Mouse (Mus musculus) hindbrain, postnatal 0 days (tissue): ENCODE results near the gene Fbxl18. TPM values are rescaled to one million over a fixed set of nuclear protein-coding genes. Genes with fewer than 3 reads are reported as not detected.
"Not testable (repeated sequence)": the region's sequence is repeated elsewhere in the genome, so short reads cannot be mapped to it uniquely, and the experiment has no call there.

Experiments
- ATAC-seq: fragments of 200-750 bp; cut with Nextera tagmentation; 2 replicates; pipeline ENCODE4 v1.8.0; 2017; ENCODE audit warnings: mild to moderate bottlenecking, moderate TSS enrichment, moderate library complexity
- DNase-seq: peaks from one replicate; pipeline ENCODE4 v3.0.0-alpha.2; 2015; ENCODE audit warnings: low spot score
- H3K27ac ChIP-seq: fragments of 300-500 bp; sonication (generic); 2 replicates; pipeline ENCODE4 v1.5.1; 2014; ENCODE audit warnings: mild to moderate bottlenecking
- H3K27me3 ChIP-seq: fragments of 300-500 bp; sonication (generic); 2 replicates; pipeline ENCODE4 v1.6.1; 2014; ENCODE audit warnings: low read length, mixed read lengths; ENCODE audit not compliant: insufficient read depth
- H3K36me3 ChIP-seq: fragments of 300-500 bp; sonication (generic); 2 replicates; pipeline ENCODE4 v1.6.1; 2014; ENCODE audit warnings: low read length, mixed read lengths; ENCODE audit not compliant: insufficient read depth
- H3K4me1 ChIP-seq: fragments of 300-500 bp; sonication (generic); 2 replicates; pipeline ENCODE4 v1.6.1; 2014; ENCODE audit warnings: antibody characterized with exemption, low read length, mixed read lengths; ENCODE audit not compliant: insufficient read depth
- H3K4me2 ChIP-seq: fragments of 300-500 bp; sonication (generic); 2 replicates; pipeline ENCODE4 v1.6.1; 2014; ENCODE audit warnings: low read depth, mild to moderate bottlenecking, low read length, moderate library complexity, mixed read lengths
- H3K4me3 ChIP-seq: fragments of 300-500 bp; sonication (generic); 2 replicates; pipeline ENCODE4 v1.5.1; 2014; ENCODE audit warnings: low read length
- H3K9ac ChIP-seq: fragments of 300-500 bp; sonication (generic); replicated peaks from 2 replicates; pipeline ENCODE4 v1.6.1; 2014; ENCODE audit warnings: mild to moderate bottlenecking, low read length, moderate library complexity, mixed read lengths
- H3K9me3 ChIP-seq: fragments of 300-500 bp; sonication (generic); 2 replicates; pipeline ENCODE4 v1.6.1; 2016; ENCODE audit warnings: low read length, mixed read lengths
- CTCF ChIP-seq: IDR thresholded peaks from 2 replicates; pipeline ENCODE4 v1.5.1; 2016; ENCODE audit warnings: antibody characterized with exemption, control low read depth, low read depth
- WGBS: fragments of 180-500 bp; shearing (Covaris S2); extraction: QIAGEN DNeasy Blood & Tissue Kit; methylation state at CpG from one replicate; pipeline ENCODE4 v1.1.7; 2014; 5-methylcytosine and 5-hydroxymethylcytosine counted together
- polyA plus RNA-seq: library from polyadenylated mRNA; unstranded; fragments of >200 nt; fragmentation: Nextera tagmentation; extraction: Ambion mirVana; gene quantifications from 2 replicates; pipeline ENCODE4 v1.2.1, GENCODE M21; 2015
- total RNA-seq: library from RNA; depleted of rRNA; stranded (reverse); fragments of >200 nt; gene quantifications from 2 replicates; pipeline ENCODE4 v1.2.3, GENCODE M21; 2014

The Fbxl18 gene
- total and polyA plus RNA-seq, 2 experiments from 2014 or later, result 31.4 to 68.6 TPM

DNA sequence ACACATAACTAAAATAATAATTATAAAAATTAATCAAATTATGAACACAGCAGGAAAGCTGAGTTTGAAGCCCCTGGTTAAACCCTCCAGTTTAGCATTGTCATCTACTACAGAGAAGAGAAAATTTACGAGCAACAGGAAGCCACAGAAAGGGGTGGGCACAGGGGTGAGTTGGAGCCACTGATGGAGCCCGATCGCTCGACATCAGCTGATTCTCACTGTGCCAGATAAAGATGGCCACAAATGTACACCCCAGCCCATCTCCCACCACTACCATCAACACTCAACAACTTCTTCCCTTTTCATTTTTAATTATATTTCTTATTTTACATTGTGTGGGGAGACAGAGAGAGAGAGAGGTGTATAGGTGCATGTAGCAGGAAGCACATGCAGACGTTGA is 1.5 kb upstream of the Fbxl18 start:
- no peak overlapping the region for H3K27ac ChIP-seq
- H3K4me3 ChIP-seq, result no peak overlapping the region
- no peak for TF ChIP-seq CTCF
- H3K4me1 ChIP-seq, result peaks cover 12% of the 10 kb centered on the region; the same call in 1 of the 2 replicates
- peaks cover 20% of the 10 kb centered on the region for H3K36me3 ChIP-seq
- no peak for DNase-seq
- no peak overlapping the region for H3K9ac ChIP-seq
- no peaks in the 10 kb centered on the region for H3K27me3 ChIP-seq
- no peaks in the 10 kb centered on the region for H3K9me3 ChIP-seq
- no peak overlapping the region for H3K4me2 ChIP-seq
- ATAC-seq, result no peak
- 89% methylated on average over 5 of the region's 5 CpGs for WGBS

DNA sequence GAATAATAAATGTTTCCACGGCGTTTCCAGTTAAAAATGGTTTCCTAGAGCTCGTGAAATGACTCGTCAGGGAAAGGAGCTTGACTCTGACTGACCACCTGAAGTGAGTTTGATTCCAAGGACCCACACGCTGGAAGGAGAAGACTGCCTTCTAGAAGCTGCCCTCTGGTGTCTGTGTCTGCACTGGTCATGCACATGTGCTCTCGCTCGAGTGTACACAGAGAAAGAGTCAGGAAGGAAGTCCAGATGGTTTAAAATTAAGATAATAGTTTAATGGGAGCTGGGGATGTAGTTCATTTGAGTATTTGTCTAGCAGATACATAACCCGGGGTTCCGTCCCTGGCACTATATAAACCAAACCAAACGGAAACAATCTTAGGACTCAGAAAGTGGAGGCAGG is 971 bp upstream of the Fbxl18 start:
- Histone ChIP-seq H3K27me3 (no peaks in the 10 kb centered on the region), H3K27ac (no peak overlapping the region), H3K9ac (no peak overlapping the region), H3K4me3 (no peak overlapping the region), H3K9me3 (no peaks in the 10 kb centered on the region), H3K4me1 (peaks cover 12% of the 10 kb centered on the region; the same call in 1 of the 2 replicates), H3K4me2 (no peak overlapping the region), H3K36me3 (peaks cover 16% of the 10 kb centered on the region; the same call in 1 of the 2 replicates)
- peak; percentile 51 for TF ChIP-seq CTCF
- ATAC-seq (no peak), DNase-seq (no peak)
- 79% methylated on average over 10 of the region's 10 CpGs for WGBS

DNA sequence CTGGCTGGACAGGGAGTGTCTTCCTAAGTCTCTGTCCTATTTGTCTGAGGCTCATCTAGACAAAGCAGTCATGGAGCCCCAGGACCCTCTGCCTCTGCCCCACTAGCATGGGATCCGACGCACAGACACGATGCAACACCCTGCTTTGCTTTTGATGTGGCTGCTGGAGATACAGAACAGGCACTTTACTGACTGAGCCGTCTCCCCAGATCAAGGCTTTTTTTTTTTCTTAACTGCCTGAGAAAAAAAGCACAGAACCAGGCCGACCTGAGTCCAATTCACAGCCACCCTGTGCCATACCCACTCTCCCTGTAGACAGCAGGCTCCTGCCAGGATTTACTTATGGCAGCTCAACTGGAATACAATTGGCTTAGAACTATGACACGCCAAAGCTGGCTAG is 3.8 kb downstream of the Fbxl18 start:
- Histone ChIP-seq H3K27me3 (no peaks in the 10 kb centered on the region), H3K27ac (no peak overlapping the region), H3K36me3 (peaks cover 7% of the 10 kb centered on the region), H3K9me3 (no peaks in the 10 kb centered on the region), H3K4me1 (peaks cover 12% of the 10 kb centered on the region; the same call in 1 of the 2 replicates), H3K4me2 (no peak overlapping the region), H3K4me3 (no peak overlapping the region), H3K9ac (no peak overlapping the region)
- ATAC-seq (no peak), DNase-seq (no peak)
- no peak for TF ChIP-seq CTCF
- 77% methylated on average over 6 of the region's 6 CpGs for WGBS

DNA sequence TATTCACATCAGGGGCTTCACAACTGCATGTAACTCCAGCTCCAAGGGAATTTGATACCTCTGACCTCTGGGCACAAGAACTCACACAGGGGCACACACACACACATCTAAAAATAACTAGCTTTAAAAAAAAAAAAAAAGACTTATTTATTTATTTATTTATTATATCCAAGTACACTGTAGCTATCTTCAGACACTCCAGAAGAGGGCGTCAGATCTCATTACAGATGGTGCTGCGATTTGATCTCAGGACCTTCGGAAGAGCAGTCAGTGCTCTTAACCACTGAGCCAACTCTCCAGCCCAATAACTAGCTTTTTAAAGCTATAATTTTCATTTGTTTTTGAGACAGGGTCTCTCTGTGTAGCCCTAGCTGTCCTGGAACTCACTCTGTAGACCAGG is 7.7 kb downstream of the Fbxl18 start:
- WGBS, result 87% methylated on average over 3 of the region's 3 CpGs
- H3K27ac ChIP-seq, H3K4me3 ChIP-seq, H3K9ac ChIP-seq, H3K27me3 ChIP-seq, H3K9me3 ChIP-seq, DNase-seq, ATAC-seq, H3K4me2 ChIP-seq, H3K4me1 ChIP-seq: not testable (repeated sequence)
- H3K36me3 ChIP-seq, result peaks cover 22% of the 10 kb centered on the region

DNA sequence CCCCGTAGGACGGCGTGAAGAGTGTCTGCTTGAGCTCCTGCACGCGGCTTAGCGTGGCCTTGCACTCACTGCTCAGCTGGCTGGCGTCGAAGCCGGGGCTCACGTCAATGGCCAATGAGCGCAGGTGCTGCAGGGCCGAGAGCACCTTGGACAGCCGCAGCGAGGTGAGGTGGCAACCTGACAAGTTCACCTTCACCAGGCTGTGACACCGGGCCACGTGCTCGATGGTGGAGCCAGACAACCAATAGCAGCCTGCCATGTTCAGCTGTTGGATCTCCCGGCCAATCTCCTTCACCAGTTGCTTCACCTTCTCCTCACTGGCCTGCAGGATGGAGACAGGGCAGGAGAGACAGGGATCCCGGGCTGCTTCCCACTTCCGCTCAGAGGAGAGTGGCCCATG is 8.5 kb downstream of the Fbxl18 start:
- Histone ChIP-seq H3K4me2 (no peak overlapping the region), H3K27ac (no peak overlapping the region), H3K9me3 (no peaks in the 10 kb centered on the region), H3K36me3 (peaks cover 22% of the 10 kb centered on the region), H3K27me3 (no peaks in the 10 kb centered on the region), H3K4me3 (no peak overlapping the region), H3K4me1 (no peaks in the 10 kb centered on the region), H3K9ac (no peak overlapping the region)
- DNase-seq (no peak), ATAC-seq (no peak)
- no peak for TF ChIP-seq CTCF
- 94% methylated on average over 20 of the region's 20 CpGs for WGBS

DNA sequence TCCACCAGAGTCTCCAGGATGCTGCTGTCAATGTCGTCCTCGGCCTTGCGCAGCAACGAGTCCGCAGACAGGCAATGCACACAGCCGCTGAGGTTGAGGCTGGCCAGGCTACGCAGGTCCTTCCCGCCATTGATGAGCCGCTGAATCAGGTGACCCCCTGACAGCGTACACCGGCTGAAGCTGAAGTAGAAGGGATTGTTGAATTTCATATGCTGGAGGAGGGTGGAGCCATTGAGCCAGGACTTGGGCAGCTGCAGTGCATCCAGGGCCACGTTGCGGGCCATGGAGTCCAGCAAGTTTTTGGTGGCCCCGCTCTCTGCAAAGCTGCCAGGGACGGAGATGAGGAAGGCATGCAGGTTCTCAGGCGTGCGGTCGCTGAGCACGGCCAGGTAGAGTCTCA is 9.0 kb downstream of the Fbxl18 start:
- no peak for ATAC-seq
- no peak for TF ChIP-seq CTCF
- no peak overlapping the region for H3K9ac ChIP-seq
- DNase-seq, result no peak
- H3K4me2 ChIP-seq, result no peak overlapping the region
- no peak overlapping the region for H3K4me3 ChIP-seq
- WGBS, result 96% methylated on average over 19 of the region's 19 CpGs
- H3K36me3 ChIP-seq, result peaks cover 22% of the 10 kb centered on the region
- H3K27ac ChIP-seq, result no peak overlapping the region
- no peaks in the 10 kb centered on the region for H3K9me3 ChIP-seq
- H3K4me1 ChIP-seq, result peaks cover 3% of the 10 kb centered on the region; the same call in 1 of the 2 replicates
- H3K27me3 ChIP-seq, result no peaks in the 10 kb centered on the region

DNA sequence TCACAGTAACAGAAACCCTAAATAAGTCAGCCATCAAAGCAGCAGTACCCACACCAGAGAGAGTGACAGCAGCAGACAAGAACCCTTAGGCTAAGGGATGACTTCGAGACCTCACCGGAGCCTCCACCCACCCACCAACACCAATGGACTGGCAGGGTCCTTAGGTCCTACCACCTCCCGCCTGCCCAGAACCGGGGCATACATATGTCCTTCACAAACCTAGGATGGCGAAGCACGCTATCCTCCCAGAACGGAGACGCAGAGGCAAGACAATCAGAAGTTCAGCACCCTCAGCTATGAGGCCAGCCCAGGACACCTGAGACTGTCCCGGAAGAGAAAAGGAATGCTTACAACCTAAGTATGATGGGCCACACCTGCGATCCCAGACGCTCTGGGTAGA is 12.8 kb downstream of the Fbxl18 start:
- Histone ChIP-seq H3K36me3 (peaks cover 22% of the 10 kb centered on the region), H3K4me2 (no peak overlapping the region), H3K9me3 (no peaks in the 10 kb centered on the region), H3K27ac (no peak overlapping the region), H3K9ac (no peak overlapping the region), H3K4me3 (no peak overlapping the region), H3K27me3 (no peaks in the 10 kb centered on the region), H3K4me1 (peaks cover 12% of the 10 kb centered on the region; the same call in 1 of the 2 replicates)
- WGBS, result 96% methylated on average over 11 of the region's 11 CpGs
- TF ChIP-seq CTCF, result no peak
- ATAC-seq (no peak), DNase-seq (no peak)
